Mouse (Mus musculus) thymus, postnatal 36 days (tissue): ENCODE measurements at regions not wholly inside any gene's neighbourhood (a gene's known extent, or its start where the extent isn't known, plus 50 kb on each side); places are given as distances from the start of the nearest gene placed in this dataset.
A peak's percentile ranks its signal among the peaks of the same experiment; 100 is the strongest.

Source experiments
- DNase-seq, 2 experiments: peaks; one replicate each; pipeline ENCODE4 v3.0.0; 2022; ENCODE audit warnings: mixed read lengths in 2 of 2

DNA sequence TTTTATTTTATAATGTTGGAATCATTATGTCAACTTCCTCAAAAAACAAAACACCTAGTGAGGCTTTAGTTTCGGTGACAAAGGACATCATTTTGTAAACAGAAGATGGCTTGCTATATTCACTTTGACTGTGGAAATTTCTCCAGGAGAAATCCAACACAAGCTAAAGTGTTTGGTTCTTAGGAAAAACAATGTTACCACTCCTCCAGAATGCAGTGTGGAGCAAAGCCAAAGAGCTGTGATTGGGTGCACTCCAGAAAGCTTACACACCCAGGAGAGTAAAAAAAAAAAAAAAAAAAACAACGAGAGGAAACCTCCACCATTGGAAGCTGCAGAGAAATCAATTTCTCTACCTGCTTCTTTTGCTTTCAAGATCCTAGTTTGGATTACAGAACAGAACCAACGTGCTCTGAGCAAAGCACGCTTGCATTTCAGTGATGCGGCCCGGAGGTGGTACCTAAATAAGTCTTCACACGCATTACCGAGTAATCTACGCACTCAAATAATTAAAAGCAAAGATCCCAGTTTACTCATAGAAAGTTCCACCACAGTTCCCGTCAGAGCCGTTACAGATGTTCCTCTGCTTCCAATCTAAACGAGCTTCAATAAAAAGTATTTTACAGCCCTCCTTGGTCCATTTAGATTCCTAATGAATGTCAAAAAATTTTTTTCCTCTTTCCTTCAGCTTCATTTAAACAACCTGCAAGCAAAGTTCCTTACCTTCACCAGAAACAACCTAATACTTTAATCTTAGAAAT, 199.5 kb upstream of the Gk2 start:
- no peak for DNase-seq

GRCm38 (mm10) chr5:97655266-97655665, 198.4 kb upstream of the Gk2 start:
- DNase-seq: no peak

- no peak for DNase-seq
These were observed 197.6 kb upstream of the Gk2 start for GRCm38 (mm10) chr5:97654414-97654813.

- DNase-seq: no peak
These were observed 185.4 kb upstream of the Gk2 start for GRCm38 (mm10) chr5:97642251-97642650.

DNA sequence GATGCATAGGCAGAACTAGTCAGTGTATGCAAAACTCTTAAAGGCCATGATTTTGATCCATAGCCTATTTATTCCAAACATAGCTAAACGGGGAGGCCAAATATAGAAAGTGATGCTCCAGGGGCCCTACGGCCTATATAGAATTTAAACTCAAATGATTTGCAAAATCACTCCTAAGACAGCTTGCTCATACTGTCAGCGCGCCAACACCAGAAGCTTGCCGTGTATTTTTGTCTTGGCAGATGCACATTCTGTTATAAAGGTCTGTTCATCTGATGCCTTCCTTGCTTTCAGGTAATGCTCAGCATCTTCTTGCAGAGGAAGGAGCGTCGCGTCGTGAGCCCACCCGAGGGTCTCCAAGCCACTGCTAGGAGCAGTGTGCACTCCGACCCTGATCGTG, 184.8 kb upstream of the Gk2 start:
- no peak for DNase-seq

- no peak for DNase-seq
These were observed 179.5 kb upstream of the Gk2 start for GRCm38 (mm10) chr5:97636357-97636756.

GRCm38 (mm10) chr5:97633766-97634165, 176.9 kb upstream of the Gk2 start:
- no peak for DNase-seq

DNA sequence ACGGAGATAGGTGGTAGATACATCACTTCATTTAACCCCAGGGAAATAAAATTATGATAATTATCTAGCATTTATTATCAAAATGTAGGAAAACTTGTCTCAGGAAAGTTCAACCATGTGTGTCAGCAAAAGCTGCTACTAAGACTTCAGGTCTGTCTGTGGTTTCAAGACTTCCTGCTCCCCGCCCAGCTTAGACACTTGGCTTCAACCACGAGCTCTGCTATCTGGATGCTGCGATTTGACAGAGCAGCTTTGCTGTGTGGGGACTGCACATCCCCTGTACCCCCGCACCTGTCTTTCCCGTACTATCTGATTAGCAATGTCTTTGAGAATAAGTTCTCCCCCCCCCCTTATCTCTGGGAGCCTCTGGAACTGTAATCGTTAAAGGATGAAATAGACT, 176.0 kb upstream of the Gk2 start:
- DNase-seq: peak; percentile 27 to 57

GRCm38 (mm10) chr5:97625200-97625599, 168.4 kb upstream of the Gk2 start:
- no peak for DNase-seq

- DNase-seq: no peak
These were observed 163.1 kb upstream of the Gk2 start for GRCm38 (mm10) chr5:97619890-97620289.

- DNase-seq: no peak
These were observed 161.6 kb upstream of the Gk2 start for GRCm38 (mm10) chr5:97618411-97618810.

DNA sequence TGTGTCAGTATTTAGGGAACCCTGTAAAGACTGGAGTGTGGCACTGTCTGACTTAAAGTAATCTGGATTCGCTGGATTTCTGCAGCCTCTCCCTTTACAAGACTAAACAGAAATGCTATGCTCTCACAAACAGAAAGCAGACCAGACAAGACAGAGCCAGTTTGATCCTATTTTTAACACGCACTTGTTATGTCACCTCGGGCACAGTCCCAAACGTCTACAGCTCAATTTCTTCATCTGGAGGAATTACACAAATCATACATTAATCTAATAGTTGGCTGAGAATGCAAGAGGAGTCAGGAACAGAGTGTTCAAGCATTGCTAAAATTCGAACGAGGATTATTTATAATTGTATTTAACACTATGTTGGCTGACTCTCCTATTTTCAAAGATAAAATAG, 145.4 kb upstream of the Gk2 start:
- no peak for DNase-seq

DNA sequence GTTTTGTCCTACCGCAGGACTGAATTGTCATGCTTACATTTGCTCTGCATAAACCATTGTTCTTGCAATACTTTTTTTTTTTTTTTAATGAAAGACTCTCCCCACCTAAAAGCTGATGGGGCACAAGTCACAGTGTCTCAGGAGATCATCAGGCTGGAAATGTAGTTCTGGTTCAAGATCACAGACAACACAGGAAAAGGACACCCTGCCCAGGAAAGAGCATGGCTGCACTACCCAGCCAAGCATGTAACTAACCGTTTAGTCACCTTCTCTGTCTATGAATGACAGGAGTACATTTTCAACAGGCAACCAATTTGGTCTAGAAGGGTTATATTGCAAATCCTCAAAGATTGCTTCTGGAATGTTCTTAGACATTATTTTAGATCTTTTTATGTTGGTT, 144.6 kb upstream of the Gk2 start:
- no peak for DNase-seq

DNA sequence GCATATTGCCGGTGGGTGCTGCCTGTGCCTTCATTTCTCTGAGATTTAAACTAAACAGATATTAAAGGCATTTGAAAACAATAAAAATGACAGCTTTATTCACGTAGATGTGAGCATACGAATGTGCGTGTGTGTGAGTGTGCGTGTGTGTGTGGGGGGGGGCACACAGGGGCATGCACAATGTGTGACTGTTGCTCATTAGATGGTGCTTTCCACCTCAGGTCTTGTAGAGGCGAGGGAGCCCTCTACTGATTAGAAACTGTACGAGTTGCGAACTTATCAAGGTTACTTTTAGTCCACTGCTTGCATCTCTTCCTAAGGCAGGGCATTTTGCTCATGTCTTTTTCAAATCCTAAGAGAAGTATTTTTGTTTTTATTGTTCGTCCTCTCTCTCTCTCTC, 141.9 kb upstream of the Gk2 start:
- no peak for DNase-seq

- DNase-seq: no peak
These were observed 139.1 kb upstream of the Gk2 start for GRCm38 (mm10) chr5:97595916-97596315.

GRCm38 (mm10) chr5:97594081-97594480, 137.3 kb upstream of the Gk2 start:
- no peak for DNase-seq

- DNase-seq: no peak
These were observed 125.7 kb upstream of the Gk2 start for GRCm38 (mm10) chr5:97582509-97582908.

GRCm38 (mm10) chr5:97565486-97565885, 108.7 kb upstream of the Gk2 start:
- no peak for DNase-seq

DNA sequence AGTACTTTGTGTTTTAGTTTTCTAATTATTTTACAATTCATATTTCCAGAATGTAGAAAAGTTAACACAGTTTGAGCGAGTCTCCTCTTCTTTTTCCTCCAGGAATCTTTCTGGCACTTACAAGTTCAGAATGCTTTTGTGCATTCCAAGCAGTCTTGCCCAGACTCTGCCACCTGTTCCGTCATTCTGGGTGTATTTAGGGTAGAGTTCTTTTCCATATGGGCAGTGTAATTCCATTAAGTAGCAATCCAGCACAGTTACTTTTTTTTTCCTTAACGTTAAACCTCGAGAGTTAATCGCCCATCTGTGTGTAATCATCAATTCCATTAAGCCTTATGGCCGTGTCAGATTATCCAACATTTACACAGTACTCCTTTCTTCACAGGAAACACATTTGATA, 106.9 kb upstream of the Gk2 start:
- DNase-seq: no peak

GRCm38 (mm10) chr5:97554274-97554673, 97.5 kb upstream of the Gk2 start:
- no peak for DNase-seq

GRCm38 (mm10) chr5:97553122-97553521, 96.3 kb upstream of the Gk2 start:
- peak; percentile 20 to 27 for DNase-seq

- DNase-seq: no peak
These were observed 80.9 kb upstream of the Gk2 start for GRCm38 (mm10) chr5:97537492-97538257.

DNA sequence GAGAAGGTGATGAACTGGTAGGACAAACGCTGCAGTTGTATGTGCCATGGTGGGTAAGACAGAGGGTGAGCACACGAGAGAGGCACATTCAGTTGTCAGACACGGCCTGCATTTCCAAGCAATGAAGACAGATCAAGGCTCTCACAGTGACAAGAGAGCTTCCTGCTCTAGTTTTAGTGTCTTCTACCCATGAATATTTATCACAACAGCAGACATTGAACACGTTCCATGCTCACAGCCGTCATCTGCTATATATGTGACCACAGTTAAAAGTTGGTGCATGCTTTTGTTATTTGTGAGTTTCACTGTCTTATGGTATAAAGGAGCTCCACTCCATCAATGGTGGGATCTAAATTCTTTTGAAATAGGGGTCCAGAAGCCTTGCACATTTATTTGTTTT, 76.9 kb upstream of the Gk2 start:
- DNase-seq: no peak

- DNase-seq: no peak
These were observed 70.7 kb upstream of the Gk2 start for GRCm38 (mm10) chr5:97527555-97527954.
